Mouse (Mus musculus): Measurements from ENCODE around the gene Amz1.

Amz1 gene

GRCm38 (mm10) chr5:140723822-140724221, at the start of gene Amz1:
TSS of gene Amz1 (plus strand) at chr5:140724127.
- DNase-seq (ENCODE audit: low spot score): no peak

- DNase-seq (ENCODE audit: low spot score): no peak
These were observed 48.8 kb upstream of the Amz1 start for GRCm38 (mm10) chr5:140675079-140675478.

- no peak for DNase-seq (ENCODE audit: low spot score)
These were observed 48.3 kb upstream of the Amz1 start for GRCm38 (mm10) chr5:140675640-140676039.

- DNase-seq (ENCODE audit: low spot score): no peak
These were observed 46.8 kb upstream of the Amz1 start for GRCm38 (mm10) chr5:140677137-140677536.

- no peak for DNase-seq (ENCODE audit: low spot score)
These were observed 43.9 kb upstream of the Amz1 start for GRCm38 (mm10) chr5:140680051-140680450.

GRCm38 (mm10) chr5:140680950-140681349, 43.0 kb upstream of the Amz1 start:
- DNase-seq (ENCODE audit: low spot score): no peak

GRCm38 (mm10) chr5:140682113-140682512, 41.8 kb upstream of the Amz1 start:
- DNase-seq (ENCODE audit: low spot score): no peak

- no peak for DNase-seq (ENCODE audit: low spot score)
These were observed 39.4 kb upstream of the Amz1 start for GRCm38 (mm10) chr5:140684343-140685148.

GRCm38 (mm10) chr5:140688434-140688833, 35.5 kb upstream of the Amz1 start:
- DNase-seq (ENCODE audit: low spot score): no peak

GRCm38 (mm10) chr5:140695987-140696386, 27.9 kb upstream of the Amz1 start:
- DNase-seq (ENCODE audit: low spot score): no peak

- no peak for DNase-seq (ENCODE audit: low spot score)
These were observed 24.2 kb upstream of the Amz1 start for GRCm38 (mm10) chr5:140699776-140700175.

GRCm38 (mm10) chr5:140701661-140702060, 22.3 kb upstream of the Amz1 start:
- DNase-seq (ENCODE audit: low spot score): no peak

- DNase-seq (ENCODE audit: low spot score): peak; percentile 63
These were observed 21.8 kb upstream of the Amz1 start, which contains the start of gene Iqce for GRCm38 (mm10) chr5:140702103-140702513. TSS of gene Iqce (minus strand) at chr5:140702378.

GRCm38 (mm10) chr5:140702618-140703175, 21.2 kb upstream of the Amz1 start:
- no peak for DNase-seq (ENCODE audit: low spot score)

GRCm38 (mm10) chr5:140703480-140704377, 20.2 kb upstream of the Amz1 start:
- no peak for DNase-seq (ENCODE audit: low spot score)

GRCm38 (mm10) chr5:140704378-140705251, 19.3 kb upstream of the Amz1 start, which contains the start of gene Brat1:
TSS of gene Brat1 (plus strand) at chr5:140705011.
- DNase-seq (ENCODE audit: low spot score): peak; percentile 98

- DNase-seq (ENCODE audit: low spot score): no peak
These were observed 18.3 kb upstream of the Amz1 start for GRCm38 (mm10) chr5:140705501-140706171.

- DNase-seq (ENCODE audit: low spot score): no peak
These were observed 13.6 kb upstream of the Amz1 start for GRCm38 (mm10) chr5:140710315-140710714.

GRCm38 (mm10) chr5:140711040-140711439, 12.9 kb upstream of the Amz1 start:
- DNase-seq (ENCODE audit: low spot score): no peak

GRCm38 (mm10) chr5:140720773-140721172, 3.2 kb upstream of the Amz1 start:
- DNase-seq (ENCODE audit: low spot score): no peak

- DNase-seq (ENCODE audit: low spot score): no peak
These were observed 1.8 kb upstream of the Amz1 start for GRCm38 (mm10) chr5:140722121-140722520.

Measured in layer of hippocampus, adult 9-10 months (tissue).